Mouse (Mus musculus): Measurements from ENCODE around the gene Ctsl. TPM values are rescaled to one million over a fixed set of nuclear protein-coding genes. Genes with fewer than 3 reads are reported as not detected.

Gene Ctsl
- polyA plus RNA-seq, 1 experiment from 2014 or later = 142 TPM

DNA sequence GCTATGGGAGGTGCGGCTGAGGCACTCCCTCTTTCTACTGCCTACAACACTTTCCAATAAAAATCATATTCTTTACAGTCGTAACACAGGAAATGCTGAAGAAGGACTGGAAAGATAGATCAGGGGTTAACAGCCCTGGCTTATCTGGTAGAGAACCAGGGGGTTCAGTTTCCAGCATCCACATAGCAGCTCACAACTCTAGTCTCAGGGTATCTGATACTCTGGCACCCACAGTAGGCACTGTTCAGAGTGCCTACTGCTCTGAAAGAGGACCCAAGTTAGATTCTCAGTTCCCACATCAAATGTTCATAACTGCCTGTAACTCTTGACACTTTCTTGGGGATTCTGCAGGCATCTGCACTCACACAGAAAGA is 57.8 kb downstream of the Ctsl start:
- DNase-seq (ENCODE audit: low spot score, missing footprints) (no peak), ATAC-seq (ENCODE audit: low FRiP score) (no peak)
- H3K4me1 ChIP-seq (ENCODE audit: control insufficient read depth, insufficient read depth, low read length) = no peaks in the 10 kb centered on the region; the same call in 1 of the 2 replicates
- H3K36me3 ChIP-seq (ENCODE audit: control insufficient read depth, insufficient read depth, low read length) = no peaks in the 10 kb centered on the region
- WGBS = 3% methylated on average over 2 of the region's 2 CpGs
- H3K4me3 ChIP-seq (ENCODE audit: low read depth, low read length) = peak overlapping the region; percentile 59
- H3K27ac ChIP-seq (ENCODE audit: low read depth, low read length) = no peak overlapping the region
- H3K9me3 ChIP-seq (ENCODE audit: control insufficient read depth, low read length) = no peaks in the 10 kb centered on the region
- H3K27me3 ChIP-seq (ENCODE audit: control insufficient read depth, insufficient read depth, low read length) = no peaks in the 10 kb centered on the region
- peak overlapping the region; percentile 68 for H3K4me2 ChIP-seq
- no peak overlapping the region for H3K9ac ChIP-seq (ENCODE audit: low read length)

- ATAC-seq (ENCODE audit: low FRiP score) (peak; percentile 97), DNase-seq (ENCODE audit: low spot score, missing footprints) (peak; percentile 99)
- Histone ChIP-seq H3K36me3 (ENCODE audit: control insufficient read depth, insufficient read depth, low read length) (no peaks in the 10 kb centered on the region), H3K4me2 (peak within 1 kb of the TSS; percentile 68), H3K4me3 (ENCODE audit: low read depth, low read length) (peak within 1 kb of the TSS; percentile 59), H3K9ac (ENCODE audit: low read length) (peak within 1 kb of the TSS; percentile 64), H3K27me3 (ENCODE audit: control insufficient read depth, insufficient read depth, low read length) (no peaks in the 10 kb centered on the region), H3K4me1 (ENCODE audit: control insufficient read depth, insufficient read depth, low read length) (no peaks in the 10 kb centered on the region; the same call in 1 of the 2 replicates), H3K27ac (ENCODE audit: low read depth, low read length) (peak within 1 kb of the TSS; percentile 71), H3K9me3 (ENCODE audit: control insufficient read depth, low read length) (no peaks in the 10 kb centered on the region)
- under 1% methylated on average over 64 of the region's 74 CpGs for WGBS
These were observed 58.4 kb downstream of the Ctsl start, which contains the start of gene Aaed1 for GRCm38 (mm10) chr13:64312024-64312915. Gene Aaed1 (minus strand): TSS chr13:64312710.

DNA sequence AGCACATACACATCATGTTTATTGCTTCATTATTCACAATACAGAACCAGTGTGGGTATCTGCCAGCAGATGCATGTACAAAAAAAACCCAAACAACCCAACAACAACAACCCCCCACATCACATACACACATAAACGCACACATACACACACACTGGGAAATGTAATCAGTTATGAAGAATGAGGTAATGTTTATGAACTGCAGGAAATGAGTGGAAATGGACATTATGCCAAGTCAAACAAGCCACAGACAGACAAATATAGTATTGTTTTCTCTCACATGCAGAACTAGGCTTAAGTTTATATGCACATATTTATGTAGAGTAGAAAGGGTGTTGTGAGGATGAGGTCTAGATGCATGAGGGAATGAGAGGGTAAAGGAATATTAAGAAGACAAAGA is 59.4 kb downstream of the Ctsl start:
- no peak overlapping the region for H3K4me3 ChIP-seq (ENCODE audit: low read depth, low read length)
- peak overlapping the region; percentile 68; the same call in 1 of the 2 replicates for H3K4me2 ChIP-seq
- H3K9ac ChIP-seq (ENCODE audit: low read length) = 0 out of 2 replicates have a peak overlapping the region, but pooled peaks have one; percentile 22
- H3K9me3 ChIP-seq (ENCODE audit: control insufficient read depth, low read length) = no peaks in the 10 kb centered on the region
- H3K27me3 ChIP-seq (ENCODE audit: control insufficient read depth, insufficient read depth, low read length) = no peaks in the 10 kb centered on the region
- H3K27ac ChIP-seq (ENCODE audit: low read depth, low read length) = no peak overlapping the region
- no peak for DNase-seq (ENCODE audit: low spot score, missing footprints)
- 93% methylated on average over 1 of the region's 1 CpGs for WGBS
- no peaks in the 10 kb centered on the region; the same call in 1 of the 2 replicates for H3K4me1 ChIP-seq (ENCODE audit: control insufficient read depth, insufficient read depth, low read length)
- no peaks in the 10 kb centered on the region for H3K36me3 ChIP-seq (ENCODE audit: control insufficient read depth, insufficient read depth, low read length)
- ATAC-seq (ENCODE audit: low FRiP score) = no peak

DNA sequence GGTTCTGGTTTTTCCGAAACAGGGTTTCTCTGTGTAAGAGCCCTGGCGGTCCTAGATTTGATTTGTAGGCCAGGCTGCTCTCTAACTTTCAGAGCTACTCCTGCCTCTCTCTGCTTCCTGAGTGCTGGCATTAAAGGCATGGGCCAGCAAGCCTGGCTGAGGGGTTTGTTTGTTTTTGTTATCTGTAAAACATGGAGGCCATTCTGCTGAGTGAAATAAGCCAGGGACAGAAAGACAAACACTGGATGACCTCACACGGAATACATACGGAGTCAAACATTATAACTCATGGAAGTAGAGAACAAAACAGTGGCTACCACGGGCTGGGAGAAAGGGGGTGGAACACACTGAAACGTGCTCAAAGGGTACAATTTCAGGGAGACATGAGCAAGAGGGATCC is 60.1 kb downstream of the Ctsl start:
- Histone ChIP-seq H3K27ac (ENCODE audit: low read depth, low read length) (no peak overlapping the region), H3K4me3 (ENCODE audit: low read depth, low read length) (no peak overlapping the region), H3K4me1 (ENCODE audit: control insufficient read depth, insufficient read depth, low read length) (no peaks in the 10 kb centered on the region; the same call in 1 of the 2 replicates), H3K9ac (ENCODE audit: low read length) (no peak overlapping the region), H3K9me3 (ENCODE audit: control insufficient read depth, low read length) (no peaks in the 10 kb centered on the region), H3K27me3 (ENCODE audit: control insufficient read depth, insufficient read depth, low read length) (no peaks in the 10 kb centered on the region), H3K36me3 (ENCODE audit: control insufficient read depth, insufficient read depth, low read length) (no peaks in the 10 kb centered on the region), H3K4me2 (no peak overlapping the region)
- no peak for DNase-seq (ENCODE audit: low spot score, missing footprints)
- WGBS = 82% methylated on average over 6 of the region's 6 CpGs
- ATAC-seq (ENCODE audit: low FRiP score) = no peak

GRCm38 (mm10) chr13:64309842-64310241 is 60.8 kb downstream of the Ctsl start:
- H3K27me3 ChIP-seq (ENCODE audit: control insufficient read depth, insufficient read depth, low read length) = no peaks in the 10 kb centered on the region
- no peak for ATAC-seq (ENCODE audit: low FRiP score)
- no peaks in the 10 kb centered on the region for H3K36me3 ChIP-seq (ENCODE audit: control insufficient read depth, insufficient read depth, low read length)
- no peaks in the 10 kb centered on the region; the same call in 1 of the 2 replicates for H3K4me1 ChIP-seq (ENCODE audit: control insufficient read depth, insufficient read depth, low read length)
- H3K4me3 ChIP-seq (ENCODE audit: low read depth, low read length) = no peak overlapping the region
- no peak overlapping the region for H3K4me2 ChIP-seq
- DNase-seq (ENCODE audit: low spot score, missing footprints) = no peak
- H3K9me3 ChIP-seq (ENCODE audit: control insufficient read depth, low read length) = no peaks in the 10 kb centered on the region
- no peak overlapping the region for H3K9ac ChIP-seq (ENCODE audit: low read length)
- H3K27ac ChIP-seq (ENCODE audit: low read depth, low read length) = no peak overlapping the region
- 88% methylated on average over 11 of the region's 11 CpGs for WGBS

Other genes with a start within 250 kb of the Ctsl start
- 2.9 and 5.0 TPM in 2 replicates for gene Slc35d2, start 241.5 kb downstream of the Ctsl start, polyA plus RNA-seq (2014; fragmentation: Nextera tagmentation; extraction: Ambion mirVana)
- 25.6 and 25.7 TPM in 2 replicates for gene Zfp367, start 217.7 kb downstream of the Ctsl start, polyA plus RNA-seq (2014; fragmentation: Nextera tagmentation; extraction: Ambion mirVana)
- 23.1 and 23.4 TPM in 2 replicates for gene Habp4, start 209.1 kb downstream of the Ctsl start, polyA plus RNA-seq (2014; fragmentation: Nextera tagmentation; extraction: Ambion mirVana)
- gene Cdc14b, start 95.6 kb downstream of the Ctsl start, polyA plus RNA-seq (2014; fragmentation: Nextera tagmentation; extraction: Ambion mirVana) = 7.7 and 8.8 TPM in 2 replicates
- 19.5 and 21.4 TPM in 2 replicates for gene Aaed1, start 58.2 kb downstream of the Ctsl start, polyA plus RNA-seq (2014; fragmentation: Nextera tagmentation; extraction: Ambion mirVana)
- gene Cdk20, start 61.4 kb upstream of the Ctsl start, polyA plus RNA-seq (2014; fragmentation: Nextera tagmentation; extraction: Ambion mirVana) = 7.1 and 8.6 TPM in 2 replicates
- gene Fam240b, start 126.9 kb upstream of the Ctsl start, polyA plus RNA-seq (2014; fragmentation: Nextera tagmentation; extraction: Ambion mirVana) = not detected in 2 replicates